Mouse (Mus musculus) liver, embryonic 14.5 days (tissue): ENCODE measurements at regions not wholly inside any gene's neighbourhood (a gene's known extent, or its start where the extent isn't known, plus 50 kb on each side); places are given as distances from the start of the nearest gene placed in this dataset.

Experiments
- ATAC-seq: fragments of 200-750 bp; cut with Nextera tagmentation; 2 replicates; pipeline ENCODE4 v1.8.0; 2017; ENCODE audit warnings: moderate number of reproducible peaks, mild to moderate bottlenecking, moderate library complexity; ENCODE audit not compliant: insufficient read depth
- DNase-seq, 3 experiments: peaks; one replicate each; pipeline ENCODE4 v3.0.0-alpha.2; 2012 to 2013; ENCODE audit warnings: low read depth in 3 of 3, low spot score in 3 of 3
- H3K27ac ChIP-seq: fragments of 300-500 bp; sonication (generic); 2 replicates; pipeline ENCODE4 v1.5.1; 2014; ENCODE audit warnings: moderate library complexity, mild to moderate bottlenecking, control low read depth, inconsistent platforms
- H3K27me3 ChIP-seq: fragments of 300-500 bp; sonication (generic); 2 replicates; pipeline ENCODE4 v1.6.1; 2014; ENCODE audit warnings: mild to moderate bottlenecking, low read length, moderate library complexity; ENCODE audit not compliant: control insufficient read depth, insufficient read depth
- H3K36me3 ChIP-seq: fragments of 300-500 bp; sonication (generic); replicated peaks from 2 replicates; pipeline ENCODE4 v1.6.1; 2014; ENCODE audit warnings: low read depth; ENCODE audit not compliant: control insufficient read depth, insufficient read depth
- H3K4me1 ChIP-seq, 2 experiments: fragments of 200-500 bp in 1 of 2; fragments of 300-500 bp in 1 of 2; sonication (generic) in 1 of 2; replicated peaks; 2 replicates each; pipeline ENCODE4 v1.6.1; 2012 to 2014; ENCODE audit warnings: antibody characterized with exemption in 1 of 2, inconsistent platforms in 1 of 2, low read length in 1 of 2; ENCODE audit not compliant: control insufficient read depth in 2 of 2, insufficient read depth in 2 of 2
- H3K4me2 ChIP-seq: fragments of 300-500 bp; sonication (generic); 2 replicates; pipeline ENCODE4 v1.6.1; 2014; ENCODE audit warnings: low read depth, mild to moderate bottlenecking, control low read depth, moderate library complexity
- H3K4me3 ChIP-seq, 2 experiments: fragments of 200-500 bp in 1 of 2; fragments of 300-500 bp in 1 of 2; sonication (generic) in 1 of 2; 2 replicates each; pipeline ENCODE4 v1.5.1; 2012 to 2014; ENCODE audit warnings: low read depth in 2 of 2, low read length in 2 of 2, mild to moderate bottlenecking in 2 of 2, control low read depth in 1 of 2, inconsistent platforms in 1 of 2, moderate library complexity in 1 of 2; ENCODE audit not compliant: insufficient read depth in 1 of 2
- H3K9ac ChIP-seq: fragments of 300-500 bp; sonication (generic); replicated peaks from 2 replicates; pipeline ENCODE4 v1.6.1; 2014; ENCODE audit warnings: mild to moderate bottlenecking, control low read depth, moderate library complexity
- H3K9me3 ChIP-seq: fragments of 300-500 bp; sonication (generic); 2 replicates; pipeline ENCODE4 v1.6.1; 2016; ENCODE audit warnings: low read length, mixed read lengths; ENCODE audit not compliant: control insufficient read depth
- CTCF ChIP-seq: IDR thresholded peaks from 2 replicates; pipeline ENCODE4 v1.5.1; 2016; ENCODE audit warnings: antibody characterized with exemption, low read depth, control low read depth
- EP300 ChIP-seq: IDR thresholded peaks from 2 replicates; pipeline ENCODE4 v1.6.1; 2016; ENCODE audit warnings: antibody characterized with exemption, low read depth
- WGBS: fragments of 180-500 bp; shearing (Covaris S2); extraction: QIAGEN DNeasy Blood & Tissue Kit; methylation state at CpG from one replicate; pipeline ENCODE4 v1.1.7; 2014; ENCODE audit not compliant: insufficient replicate concordance; 5-methylcytosine and 5-hydroxymethylcytosine counted together

DNA sequence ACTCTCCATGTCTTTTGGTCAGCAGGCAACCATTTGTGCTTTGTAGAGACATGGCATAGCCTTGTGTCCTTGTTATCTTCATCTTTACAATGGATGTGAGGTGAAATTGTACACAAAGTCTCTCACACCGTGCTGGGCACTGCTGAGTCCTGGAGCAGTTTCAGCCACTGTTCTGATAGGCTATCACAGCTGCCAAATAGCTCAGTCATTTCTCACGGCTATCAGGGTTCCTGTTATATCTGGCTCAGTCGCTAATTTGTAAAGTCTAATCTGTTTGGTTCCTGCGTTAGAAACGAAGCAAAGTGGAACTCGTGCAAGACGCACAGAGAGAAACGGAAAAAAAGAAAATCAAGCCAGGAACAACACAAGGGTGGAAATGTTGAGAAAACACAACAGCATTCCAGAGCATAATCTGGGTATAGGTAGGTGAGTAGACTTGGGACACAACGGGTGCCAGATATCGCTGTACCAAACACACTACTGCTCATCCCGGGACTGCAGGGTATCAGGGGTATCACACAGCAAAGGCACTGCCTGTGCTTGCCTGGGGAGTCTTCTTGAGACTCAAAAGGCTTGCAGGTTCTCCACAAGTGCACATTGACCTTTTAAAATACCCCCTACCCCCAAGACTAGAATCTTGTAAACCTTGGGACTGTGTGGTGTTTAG lies 189.7 kb upstream of the Pde3a start:
- Histone ChIP-seq H3K4me3 (no peak overlapping the region), H3K9me3 (no peaks in the 10 kb centered on the region), H3K4me1 (no peaks in the 10 kb centered on the region), H3K36me3 (no peaks in the 10 kb centered on the region), H3K9ac (no peak overlapping the region), H3K27me3 (no peaks in the 10 kb centered on the region), H3K27ac (no peak overlapping the region), H3K4me2 (no peak overlapping the region)
- DNase-seq = no peak
- no peak for ATAC-seq
- TF ChIP-seq EP300 (no peak), CTCF (no peak)
- WGBS = 74% methylated on average over 11 of the region's 11 CpGs

DNA sequence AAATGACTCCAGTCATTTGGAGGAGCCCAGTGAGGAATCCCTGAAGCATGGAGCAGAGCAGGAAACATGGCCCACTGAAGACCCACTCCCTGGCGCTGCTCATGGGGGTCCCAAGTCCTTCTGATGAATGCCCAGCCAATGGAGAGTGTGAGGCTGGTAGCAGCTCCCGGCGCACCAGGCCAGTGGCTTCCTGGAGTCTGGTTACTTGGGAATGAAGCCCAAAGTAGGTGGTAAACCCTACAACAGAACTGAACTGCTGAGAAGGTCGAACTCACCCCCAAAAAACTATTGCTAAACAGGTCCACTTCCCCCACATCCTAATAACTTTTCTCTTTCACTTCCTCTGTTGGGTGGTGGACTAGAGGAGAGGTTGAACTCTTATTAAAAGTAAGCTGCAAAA lies 183.3 kb upstream of the Pde3a start:
- H3K9ac ChIP-seq = no peak overlapping the region
- no peak for ATAC-seq
- WGBS = 42% methylated on average over 4 of the region's 4 CpGs
- DNase-seq = no peak
- no peaks in the 10 kb centered on the region for H3K36me3 ChIP-seq
- no peaks in the 10 kb centered on the region for H3K9me3 ChIP-seq
- no peak overlapping the region for H3K4me3 ChIP-seq
- no peak overlapping the region for H3K4me2 ChIP-seq
- TF ChIP-seq EP300 (no peak), CTCF (no peak)
- no peak overlapping the region for H3K27ac ChIP-seq
- no peaks in the 10 kb centered on the region for H3K27me3 ChIP-seq
- no peaks in the 10 kb centered on the region for H3K4me1 ChIP-seq

DNA sequence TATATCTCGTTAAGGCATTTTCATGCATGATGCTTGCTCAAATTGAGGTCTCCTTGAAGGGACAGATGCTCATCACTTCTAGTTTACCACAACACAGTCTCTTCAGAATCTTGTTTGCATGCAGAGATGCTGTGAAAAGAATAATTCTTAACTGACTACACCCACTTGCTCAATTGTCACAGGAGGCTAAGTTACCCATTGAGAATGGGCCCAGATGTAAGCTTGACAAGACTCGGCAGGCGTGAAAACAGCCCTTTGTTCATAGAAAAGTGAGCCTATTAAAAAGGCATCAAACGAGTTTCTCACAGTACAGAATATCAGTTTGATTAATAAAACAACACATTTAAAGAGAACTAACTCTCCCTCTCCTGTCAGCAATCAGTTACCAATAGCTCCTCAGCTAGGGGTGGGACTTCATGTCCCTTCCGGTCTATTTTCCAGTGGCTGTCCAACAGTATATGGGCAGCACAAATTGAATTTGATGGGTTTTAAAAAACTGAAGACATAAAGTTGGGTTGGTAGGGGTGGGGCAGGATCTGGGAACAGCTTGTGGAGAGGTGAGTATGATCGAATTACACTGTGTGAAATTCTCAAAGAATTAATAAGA lies 180.1 kb upstream of the Pde3a start:
- H3K4me2 ChIP-seq = no peak overlapping the region
- no peaks in the 10 kb centered on the region for H3K4me1 ChIP-seq
- no peaks in the 10 kb centered on the region for H3K36me3 ChIP-seq
- 63% methylated on average over 6 of the region's 6 CpGs for WGBS
- no peak for TF ChIP-seq CTCF
- TF ChIP-seq EP300 = no peak
- H3K4me3 ChIP-seq = no peak overlapping the region
- H3K9me3 ChIP-seq = no peaks in the 10 kb centered on the region
- H3K27me3 ChIP-seq = no peaks in the 10 kb centered on the region
- H3K27ac ChIP-seq = no peak overlapping the region
- ATAC-seq (no peak), DNase-seq (no peak)
- no peak overlapping the region for H3K9ac ChIP-seq

DNA sequence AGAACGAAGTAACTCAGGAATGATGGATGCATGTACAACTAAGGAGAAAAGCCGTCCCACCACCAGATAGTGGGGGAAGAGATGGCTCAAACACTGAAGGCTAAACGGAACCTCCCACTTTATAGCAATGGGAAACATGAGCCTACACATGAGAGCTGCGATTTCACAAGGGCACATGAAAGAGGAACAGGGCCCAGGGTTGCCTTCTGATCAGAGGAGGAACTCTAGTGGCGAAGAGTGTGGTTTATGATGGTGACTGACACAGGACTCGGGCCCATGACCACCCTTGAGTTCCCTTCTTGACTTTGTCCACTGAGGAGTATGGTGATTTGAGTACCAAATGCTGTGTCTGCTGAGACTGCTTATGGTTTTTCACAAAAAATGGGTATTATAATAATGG lies 179.2 kb upstream of the Pde3a start:
- H3K9ac ChIP-seq = no peak overlapping the region
- peak; percentile 39; the same call in 1 of the 2 replicates for ATAC-seq
- H3K36me3 ChIP-seq = no peaks in the 10 kb centered on the region
- H3K9me3 ChIP-seq = no peaks in the 10 kb centered on the region
- no peak for TF ChIP-seq EP300
- TF ChIP-seq CTCF = 0 out of 2 replicates have a peak, but pooled peaks have one; percentile 7
- DNase-seq = peak in 1 of 3 experiments; percentile 9
- 46% methylated on average over 6 of the region's 6 CpGs for WGBS
- H3K27me3 ChIP-seq = no peaks in the 10 kb centered on the region
- no peak overlapping the region for H3K4me3 ChIP-seq
- no peaks in the 10 kb centered on the region for H3K4me1 ChIP-seq
- H3K4me2 ChIP-seq = no peak overlapping the region
- H3K27ac ChIP-seq = no peak overlapping the region

DNA sequence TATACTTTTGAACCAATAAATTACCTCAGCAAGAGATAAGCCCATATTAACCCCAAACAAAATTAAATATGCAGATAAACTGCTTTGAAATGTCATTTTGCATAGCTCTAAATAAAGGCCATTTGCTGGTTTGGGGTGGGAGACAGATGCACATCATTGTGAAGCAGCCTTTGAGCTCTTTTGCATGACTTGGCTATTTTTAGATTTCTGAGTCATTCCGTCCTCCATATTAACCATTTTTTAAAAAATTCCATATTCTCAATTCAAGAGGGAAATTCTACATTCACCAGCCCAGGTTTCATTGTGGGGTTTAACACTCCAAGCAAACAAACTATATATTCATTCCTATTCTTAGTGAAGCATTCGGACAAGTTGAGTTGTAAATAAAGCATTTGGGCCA lies 177.6 kb upstream of the Pde3a start:
- H3K4me1 ChIP-seq = no peaks in the 10 kb centered on the region
- no peaks in the 10 kb centered on the region for H3K36me3 ChIP-seq
- no peaks in the 10 kb centered on the region for H3K27me3 ChIP-seq
- ATAC-seq (no peak), DNase-seq (no peak)
- no peak overlapping the region for H3K4me2 ChIP-seq
- no peak overlapping the region for H3K9ac ChIP-seq
- 55% methylated on average over 2 of the region's 2 CpGs for WGBS
- TF ChIP-seq EP300 = no peak
- no peak for TF ChIP-seq CTCF
- H3K9me3 ChIP-seq = no peaks in the 10 kb centered on the region
- H3K27ac ChIP-seq = no peak overlapping the region
- no peak overlapping the region for H3K4me3 ChIP-seq
